In the genomic region with DNA sequence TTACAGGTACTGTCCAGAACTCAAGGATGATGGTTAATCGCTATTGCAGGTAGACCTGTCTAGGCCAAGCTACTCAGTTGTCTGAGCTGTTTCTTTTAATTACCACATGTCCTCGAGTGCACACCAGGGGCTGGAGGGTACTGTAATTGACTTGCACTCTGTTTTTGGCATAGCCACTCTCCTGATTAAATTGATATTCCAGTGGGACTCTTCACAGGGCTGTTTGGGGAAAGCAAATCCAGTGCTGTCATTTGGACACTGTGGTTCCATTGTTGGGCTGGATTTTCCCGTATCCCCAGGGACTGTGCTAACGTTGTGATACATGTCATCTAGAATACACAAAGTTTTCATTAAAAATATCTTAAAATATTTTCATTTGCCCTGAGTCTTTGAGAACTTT, we compare ENCODE assay signal across 10 mouse cellular contexts. TPM values are rescaled to one million over a fixed set of nuclear protein-coding genes. Genes with fewer than 3 reads are reported as not detected.
DNase-seq lines count a peak whose midpoint lies in the region; ATAC-seq and TF ChIP-seq lines count a peak whose summit lies in the region.
"Had no signal": no experiment of that assay in that cellular context is flagged by ENCODE, and none has a peak within 500 bp of the region (broad histone marks: within the 10 kb centered on the region; RNA-seq: fewer than 3 reads in every experiment).

No protein-coding gene starts in this region.

- no peak for TF ChIP-seq CTCF in left cerebral cortex, adult 2 months (IDR thresholded peaks at IDR 0.05)
- no peak for TF ChIP-seq CTCF in forebrain, postnatal 0 days (IDR thresholded peaks at IDR 0.05; ENCODE audit: low read depth)

- H3K36me3 ChIP-seq in embryonic facial prominence, embryonic 12.5 days: no peaks in the 10 kb centered on the region
- no peaks in the 10 kb centered on the region for H3K36me3 ChIP-seq in forebrain, postnatal 0 days (ENCODE audit: insufficient read depth)
- H3K36me3 ChIP-seq in midbrain, embryonic 14.5 days (ENCODE audit: control insufficient read depth, insufficient read depth, low read length): no peaks in the 10 kb centered on the region

- intact Hi-C loops in left cerebral cortex, adult 2 months (cut with DNase I): no loop called here

- H3K9me3 ChIP-seq in embryonic facial prominence, embryonic 12.5 days: no peaks in the 10 kb centered on the region
- no peaks in the 10 kb centered on the region for H3K9me3 ChIP-seq in forebrain, postnatal 0 days (ENCODE audit: low read length)
- no peaks in the 10 kb centered on the region for H3K9me3 ChIP-seq in midbrain, embryonic 14.5 days (ENCODE audit: control insufficient read depth, low read length)

- no peaks in the 10 kb centered on the region for H3K27me3 ChIP-seq in embryonic facial prominence, embryonic 12.5 days
- H3K27me3 ChIP-seq in forebrain, postnatal 0 days (ENCODE audit: insufficient read depth, low read length): no peaks in the 10 kb centered on the region
- no peaks in the 10 kb centered on the region for H3K27me3 ChIP-seq in midbrain, embryonic 14.5 days (ENCODE audit: control insufficient read depth, insufficient read depth, low read length)

- peaks cover 17% of the 10 kb centered on the region for H3K4me1 ChIP-seq in embryonic facial prominence, embryonic 12.5 days
- 0 out of 2 replicates have a peak, but pooled peaks cover 3% of the 10 kb centered on the region for H3K4me1 ChIP-seq in forebrain, postnatal 0 days (ENCODE audit: insufficient read depth)
- peaks cover 14% of the 10 kb centered on the region for H3K4me1 ChIP-seq in midbrain, embryonic 14.5 days (ENCODE audit: control insufficient read depth, insufficient read depth, low read length)

- H3K9ac ChIP-seq in embryonic facial prominence, embryonic 12.5 days: no peak overlapping the region
- no peak overlapping the region for H3K9ac ChIP-seq in forebrain, postnatal 0 days
- H3K9ac ChIP-seq in midbrain, embryonic 14.5 days (replicated peaks; ENCODE audit: low read length): no peak overlapping the region

- 69% methylated on average over 4 of the region's 4 CpGs for WGBS in embryonic facial prominence, embryonic 12.5 days
- 41% methylated on average over 4 of the region's 4 CpGs for WGBS in forebrain, postnatal 0 days
- WGBS in midbrain, embryonic 14.5 days: 56% methylated on average over 4 of the region's 4 CpGs

- peak overlapping the region; percentile 57 for H3K4me2 ChIP-seq in embryonic facial prominence, embryonic 12.5 days (replicated peaks)
- H3K4me2 ChIP-seq in forebrain, postnatal 0 days (ENCODE audit: low read depth): peak overlapping the region; percentile 51
- peak overlapping the region; percentile 75 for H3K4me2 ChIP-seq in midbrain, embryonic 14.5 days (ENCODE audit: low read length)

- H3K4me3 ChIP-seq in left cerebral cortex, adult 2 months: peak overlapping the region; percentile 100
- no peak overlapping the region for H3K4me3 ChIP-seq in embryonic facial prominence, embryonic 12.5 days
- H3K4me3 ChIP-seq in forebrain, postnatal 0 days (ENCODE audit: low read depth, low read length): 0 out of 2 replicates have a peak overlapping the region, but pooled peaks have one; percentile 3
- H3K4me3 ChIP-seq in midbrain, embryonic 14.5 days (replicated peaks; ENCODE audit: low read depth, low read length): peak overlapping the region; percentile 92; the same call in 1 of the 2 replicates

- ATAC-seq in embryonic facial prominence, embryonic 12.5 days (ENCODE audit: insufficient number of reproducible peaks, insufficient read depth, low FRiP score, low TSS enrichment): no peak
- ATAC-seq in forebrain, postnatal 0 days: no peak
- ATAC-seq in midbrain, embryonic 14.5 days (ENCODE audit: low FRiP score, low TSS enrichment): no peak

- no peak for DNase-seq in left cerebral cortex, adult 2 months (ENCODE audit: extremely low spot score in 1 of 2, low spot score in 2 of 2)
- DNase-seq in left cerebral cortex, adult 8-10 months (ENCODE audit: low spot score in 2 of 2): no peak
- DNase-seq in forebrain, postnatal 0 days: no peak
- DNase-seq in midbrain, embryonic 14.5 days: peak; percentile 20
- no peak for DNase-seq in T-cell, adult 2 months (ENCODE audit: low spot score)
- DNase-seq in gastrocnemius, postnatal 25 days: no peak
- no peak for DNase-seq in Muller cell, postnatal 12 days (ENCODE audit: inconsistent ontology term)
- DNase-seq: cerebellum, adult 11-12 months; kidney, postnatal 4 days had no signal

- peak overlapping the region; percentile 28; the same call in 1 of the 2 replicates for H3K27ac ChIP-seq in left cerebral cortex, adult 2 months
- H3K27ac ChIP-seq in embryonic facial prominence, embryonic 12.5 days: no peak overlapping the region
- no peak overlapping the region for H3K27ac ChIP-seq in forebrain, postnatal 0 days (ENCODE audit: low read depth, low read length)
- H3K27ac ChIP-seq in midbrain, embryonic 14.5 days (replicated peaks; ENCODE audit: low read depth, low read length): no peak overlapping the region

RNA-seq across cellular contexts. Expression of gene Cdk19, which starts 11.8 kb away (rescaled TPM):
- 10 to 100 TPM; 47.1 to 47.5 TPM for total RNA-seq in left cerebral cortex, adult 2 months (2021)
- 10 to 100 TPM; 46.8 to 57.5 (median 52.8) TPM for total RNA-seq in left cerebral cortex, adult 8-10 months (2022)
- polyA plus RNA-seq in embryonic facial prominence, embryonic 12.5 days (2016; fragmentation: Nextera tagmentation; extraction: Ambion mirVana): 15.0 and 15.8 TPM in 2 replicates
- 33.7 and 37.5 TPM in 2 replicates for total RNA-seq in forebrain, postnatal 0 days (2014; rRNA removed)
- 11.0 and 11.5 TPM in 2 replicates for polyA plus RNA-seq in forebrain, postnatal 0 days (2015; fragmentation: Nextera tagmentation; extraction: Ambion mirVana)
- 9.4 and 13.1 TPM in 2 replicates for polyA plus RNA-seq in midbrain, embryonic 14.5 days (2014; fragmentation: Nextera tagmentation; extraction: Ambion mirVana)
- total RNA-seq in gastrocnemius, postnatal 25 days (2021): 1 to 10 TPM; 4.8 to 6.8 TPM

RNA-seq across cellular contexts. Expression of gene Amd1, which starts 49.2 kb away (rescaled TPM):
- 10 to 100 TPM; 85.7 to 86.1 TPM for total RNA-seq in left cerebral cortex, adult 2 months (2021)
- total RNA-seq in left cerebral cortex, adult 8-10 months (2022): 10 to 100 TPM; 74.1 to 90.6 (median 79.2) TPM
- polyA plus RNA-seq in embryonic facial prominence, embryonic 12.5 days (2016; fragmentation: Nextera tagmentation; extraction: Ambion mirVana): 59.2 and 65.4 TPM in 2 replicates
- total RNA-seq in forebrain, postnatal 0 days (2014; rRNA removed): 73.9 and 75.1 TPM in 2 replicates
- polyA plus RNA-seq in forebrain, postnatal 0 days (2015; fragmentation: Nextera tagmentation; extraction: Ambion mirVana): 35.0 and 38.0 TPM in 2 replicates
- 37.4 and 46.0 TPM in 2 replicates for polyA plus RNA-seq in midbrain, embryonic 14.5 days (2014; fragmentation: Nextera tagmentation; extraction: Ambion mirVana)
- total RNA-seq in gastrocnemius, postnatal 25 days (2021): 100 to 1,000 TPM in 1 of 2 experiments, 10 to 100 TPM in 1; 51.9 to 108 TPM
